Mouse (Mus musculus) liver, embryonic 11.5 days (tissue): ENCODE data around the gene Klf2. TPM values are rescaled to one million over a fixed set of nuclear protein-coding genes. Genes with fewer than 3 reads are reported as not detected.

Experiments
- ATAC-seq: fragments of 200-750 bp; cut with Nextera tagmentation; replicated peaks from 2 replicates; pipeline ENCODE4 v1.8.0; 2017; ENCODE audit warnings: moderate number of reproducible peaks, mild to moderate bottlenecking, moderate TSS enrichment, moderate library complexity; ENCODE audit not compliant: low FRiP score
- DNase-seq: peaks from one replicate; pipeline ENCODE4 v3.0.0-alpha.2; 2017; ENCODE audit warnings: low spot score
- H3K27ac ChIP-seq: fragments of 300-500 bp; sonication (generic); 2 replicates; pipeline ENCODE4 v1.5.1; 2014; ENCODE audit warnings: mild to moderate bottlenecking, low read depth, low read length, control low read depth
- H3K27me3 ChIP-seq: fragments of 300-500 bp; sonication (generic); replicated peaks from 2 replicates; pipeline ENCODE4 v1.6.1; 2014; ENCODE audit warnings: low read length, mixed read lengths; ENCODE audit not compliant: control insufficient read depth, insufficient read depth
- H3K36me3 ChIP-seq: fragments of 300-500 bp; sonication (generic); 2 replicates; pipeline ENCODE4 v1.6.1; 2014; ENCODE audit warnings: mild to moderate bottlenecking, low read length, moderate library complexity, mixed read lengths; ENCODE audit not compliant: control insufficient read depth, insufficient read depth
- H3K4me1 ChIP-seq: fragments of 300-500 bp; sonication (generic); replicated peaks from 2 replicates; pipeline ENCODE4 v1.6.1; 2014; ENCODE audit warnings: low read length, mixed read lengths; ENCODE audit not compliant: control insufficient read depth, insufficient read depth
- H3K4me2 ChIP-seq: fragments of 300-500 bp; sonication (generic); 2 replicates; pipeline ENCODE4 v1.6.1; 2014; ENCODE audit warnings: mild to moderate bottlenecking, control low read depth, moderate library complexity
- H3K4me3 ChIP-seq: fragments of 300-500 bp; sonication (generic); 2 replicates; pipeline ENCODE4 v1.5.1; 2014; ENCODE audit warnings: low read depth, low read length, control low read depth
- H3K9ac ChIP-seq: fragments of 300-500 bp; sonication (generic); 2 replicates; pipeline ENCODE4 v1.6.1; 2014; ENCODE audit warnings: low read depth, low read length, control low read depth
- H3K9me3 ChIP-seq: fragments of 300-500 bp; sonication (generic); 2 replicates; pipeline ENCODE4 v1.6.1; 2016; ENCODE audit warnings: low read length, inconsistent platforms, mixed read lengths; ENCODE audit not compliant: control insufficient read depth
- WGBS: fragments of 180-500 bp; shearing (Covaris S2); extraction: QIAGEN DNeasy Blood & Tissue Kit; methylation state at CpG from one replicate; pipeline ENCODE4 v1.1.7; 2014; 5-methylcytosine and 5-hydroxymethylcytosine counted together
- polyA plus RNA-seq: library from polyadenylated mRNA; unstranded; fragments of >200 nt; fragmentation: Nextera tagmentation; extraction: Ambion mirVana; gene quantifications from 2 replicates; pipeline ENCODE4 v1.2.1, GENCODE M21; 2014

The Klf2 gene
- 5.3 and 5.5 TPM in 2 replicates for polyA plus RNA-seq

GRCm38 (mm10) chr8:72318801-72319322, at the start of gene Klf2:
TSS of gene Klf2 (plus strand) at chr8:72319033.
- peak within 1 kb of the TSS; percentile 67 for H3K9ac ChIP-seq
- no peaks in the 10 kb centered on the region for H3K36me3 ChIP-seq
- ATAC-seq (peak; percentile 93), DNase-seq (peak; percentile 96)
- H3K4me3 ChIP-seq = peak within 1 kb of the TSS; percentile 64
- peak within 1 kb of the TSS; percentile 52 for H3K27ac ChIP-seq
- peak within 1 kb of the TSS; percentile 99 for H3K4me2 ChIP-seq
- no peaks in the 10 kb centered on the region for H3K9me3 ChIP-seq
- peaks cover 8% of the 10 kb centered on the region for H3K4me1 ChIP-seq
- under 1% methylated on average over 46 of the region's 46 CpGs for WGBS
- H3K27me3 ChIP-seq = peaks cover 35% of the 10 kb centered on the region

- no peak for DNase-seq
- H3K36me3 ChIP-seq = no peaks in the 10 kb centered on the region
- H3K9ac ChIP-seq = no peak overlapping the region
- H3K4me2 ChIP-seq = no peak overlapping the region
- WGBS = 83% methylated on average over 12 of the region's 12 CpGs
- peaks cover 17% of the 10 kb centered on the region for H3K4me1 ChIP-seq
- H3K27me3 ChIP-seq = no peaks in the 10 kb centered on the region
- H3K4me3 ChIP-seq = no peak overlapping the region
- ATAC-seq = no peak
- no peak overlapping the region for H3K27ac ChIP-seq
- H3K9me3 ChIP-seq = no peaks in the 10 kb centered on the region
Observed at GRCm38 (mm10) chr8:72270606-72271005, 48.2 kb upstream of the Klf2 start.

GRCm38 (mm10) chr8:72271051-72271660, 47.7 kb upstream of the Klf2 start:
- DNase-seq (no peak), ATAC-seq (no peak)
- Histone ChIP-seq H3K9me3 (no peaks in the 10 kb centered on the region), H3K9ac (no peak overlapping the region), H3K36me3 (no peaks in the 10 kb centered on the region), H3K4me3 (no peak overlapping the region), H3K27ac (no peak overlapping the region), H3K4me2 (no peak overlapping the region), H3K27me3 (no peaks in the 10 kb centered on the region), H3K4me1 (peaks cover 17% of the 10 kb centered on the region)
- 49% methylated on average over 11 of the region's 11 CpGs for WGBS

- no peaks in the 10 kb centered on the region for H3K9me3 ChIP-seq
- H3K4me2 ChIP-seq = no peak overlapping the region
- WGBS = 52% methylated on average over 3 of the region's 3 CpGs
- H3K27me3 ChIP-seq = no peaks in the 10 kb centered on the region
- ATAC-seq = no peak
- DNase-seq = no peak
- H3K4me3 ChIP-seq = no peak overlapping the region
- H3K9ac ChIP-seq = no peak overlapping the region
- peaks cover 18% of the 10 kb centered on the region for H3K4me1 ChIP-seq
- no peak overlapping the region for H3K27ac ChIP-seq
- no peaks in the 10 kb centered on the region for H3K36me3 ChIP-seq
Observed at GRCm38 (mm10) chr8:72271691-72272090, 47.1 kb upstream of the Klf2 start.

- Histone ChIP-seq H3K27ac (no peak overlapping the region), H3K9me3 (no peaks in the 10 kb centered on the region), H3K4me3 (no peak overlapping the region), H3K9ac (no peak overlapping the region), H3K27me3 (no peaks in the 10 kb centered on the region), H3K4me2 (no peak overlapping the region), H3K4me1 (peaks cover 24% of the 10 kb centered on the region), H3K36me3 (no peaks in the 10 kb centered on the region)
- 0 out of 2 replicates have a peak, but pooled peaks have one; percentile 29 for ATAC-seq
- WGBS = 14% methylated on average over 3 of the region's 3 CpGs
- DNase-seq = no peak
Observed at GRCm38 (mm10) chr8:72272361-72272760, 46.5 kb upstream of the Klf2 start.

- Histone ChIP-seq H3K4me3 (no peak overlapping the region), H3K36me3 (no peaks in the 10 kb centered on the region), H3K27ac (no peak overlapping the region), H3K9ac (no peak overlapping the region), H3K9me3 (no peaks in the 10 kb centered on the region), H3K4me1 (peaks cover 26% of the 10 kb centered on the region), H3K4me2 (no peak overlapping the region), H3K27me3 (no peaks in the 10 kb centered on the region)
- no peak for ATAC-seq
- 81% methylated on average over 1 of the region's 1 CpGs for WGBS
- DNase-seq = no peak
Observed at GRCm38 (mm10) chr8:72273111-72273770, 45.6 kb upstream of the Klf2 start.

- ATAC-seq = no peak
- DNase-seq = no peak
- Histone ChIP-seq H3K9ac (no peak overlapping the region), H3K9me3 (no peaks in the 10 kb centered on the region), H3K4me2 (no peak overlapping the region), H3K36me3 (no peaks in the 10 kb centered on the region), H3K4me3 (no peak overlapping the region), H3K4me1 (peaks cover 21% of the 10 kb centered on the region), H3K27me3 (no peaks in the 10 kb centered on the region), H3K27ac (no peak overlapping the region)
- 60% methylated on average over 5 of the region's 5 CpGs for whole genome bisulfite sequencing
Observed at GRCm38 (mm10) chr8:72273807-72274206, 45.0 kb upstream of the Klf2 start.

- peak; percentile 67 for ATAC-seq
- DNase-seq = no peak
- Histone ChIP-seq H3K9me3 (no peaks in the 10 kb centered on the region), H3K36me3 (no peaks in the 10 kb centered on the region), H3K4me3 (no peak overlapping the region), H3K27ac (no peak overlapping the region), H3K9ac (no peak overlapping the region), H3K27me3 (no peaks in the 10 kb centered on the region), H3K4me1 (peaks cover 15% of the 10 kb centered on the region), H3K4me2 (no peak overlapping the region)
- WGBS = 22% methylated on average over 3 of the region's 3 CpGs
Observed at GRCm38 (mm10) chr8:72277244-72277643, 41.6 kb upstream of the Klf2 start.

GRCm38 (mm10) chr8:72279151-72279550, 39.7 kb upstream of the Klf2 start:
- ATAC-seq (no peak), DNase-seq (no peak)
- Histone ChIP-seq H3K36me3 (no peaks in the 10 kb centered on the region), H3K9me3 (no peaks in the 10 kb centered on the region), H3K4me2 (no peak overlapping the region), H3K27me3 (no peaks in the 10 kb centered on the region), H3K27ac (no peak overlapping the region), H3K4me3 (no peak overlapping the region), H3K4me1 (peaks cover 19% of the 10 kb centered on the region), H3K9ac (no peak overlapping the region)
- WGBS = 76% methylated on average over 7 of the region's 7 CpGs
